Mouse (Mus musculus): ENCODE data around the gene Emp1. TPM values are rescaled to one million over a fixed set of nuclear protein-coding genes. Genes with fewer than 3 reads are reported as not detected.

The Emp1 gene
- polyA plus RNA-seq (2015; fragmentation: Nextera tagmentation; extraction: Ambion mirVana): 11.1 and 12.2 TPM in 2 replicates

GRCm38 (mm10) chr6:135362459-135363159, at the start of gene Emp1:
Gene Emp1, plus strand, starts transcription at chr6:135362545.
- H3K27ac ChIP-seq: peak within 1 kb of the TSS; percentile 40

GRCm38 (mm10) chr6:135313981-135314380, 48.4 kb upstream of the Emp1 start:
- H3K36me3 ChIP-seq: no peaks in the 10 kb centered on the region
- ATAC-seq (ENCODE audit: low FRiP score): no peak

More at GRCm38 (mm10) chr6:135362459-135363159, at the start of gene Emp1:
- Histone ChIP-seq H3K9me3 (no peaks in the 10 kb centered on the region), H3K36me3 (no peaks in the 10 kb centered on the region), H3K4me2 (peak within 1 kb of the TSS; percentile 11; the same call in 1 of the 2 replicates), H3K4me3 (peak within 1 kb of the TSS; percentile 14), H3K9ac (no peak within 1 kb of the TSS), H3K27me3 (no peaks in the 10 kb centered on the region), H3K4me1 (replicated peaks) (peaks cover 25% of the 10 kb centered on the region)
- ATAC-seq (ENCODE audit: low FRiP score): peak; percentile 44; the same call in 1 of the 2 replicates
- WGBS: 39% methylated on average over 13 of the region's 13 CpGs

GRCm38 (mm10) chr6:135316141-135316540, 46.2 kb upstream of the Emp1 start:
- Histone ChIP-seq H3K4me2 (no peak overlapping the region), H3K9me3 (no peaks in the 10 kb centered on the region), H3K9ac (no peak overlapping the region), H3K4me3 (no peak overlapping the region), H3K27ac (no peak overlapping the region), H3K36me3 (no peaks in the 10 kb centered on the region), H3K4me1 (replicated peaks) (no peaks in the 10 kb centered on the region), H3K27me3 (no peaks in the 10 kb centered on the region)
- WGBS: 79% methylated on average over 2 of the region's 2 CpGs
- ATAC-seq (ENCODE audit: low FRiP score): no peak

More at GRCm38 (mm10) chr6:135313981-135314380, 48.4 kb upstream of the Emp1 start:
- Histone ChIP-seq H3K4me2 (no peak overlapping the region), H3K4me3 (no peak overlapping the region), H3K9me3 (no peaks in the 10 kb centered on the region), H3K27ac (no peak overlapping the region), H3K9ac (no peak overlapping the region), H3K4me1 (replicated peaks) (no peaks in the 10 kb centered on the region), H3K27me3 (no peaks in the 10 kb centered on the region)
- 78% methylated on average over 9 of the region's 9 CpGs for WGBS

- Histone ChIP-seq H3K36me3 (no peaks in the 10 kb centered on the region), H3K4me1 (replicated peaks) (peaks cover 11% of the 10 kb centered on the region), H3K9me3 (no peaks in the 10 kb centered on the region), H3K4me3 (no peak overlapping the region), H3K27me3 (no peaks in the 10 kb centered on the region), H3K9ac (no peak overlapping the region), H3K4me2 (no peak overlapping the region), H3K27ac (no peak overlapping the region)
- ATAC-seq (ENCODE audit: low FRiP score): no peak
- WGBS: 81% methylated on average over 5 of the region's 5 CpGs
These were observed 42.9 kb upstream of the Emp1 start for GRCm38 (mm10) chr6:135319431-135319933.

GRCm38 (mm10) chr6:135322749-135323148, 39.6 kb upstream of the Emp1 start:
- H3K27me3 ChIP-seq: no peaks in the 10 kb centered on the region
- WGBS: 58% methylated on average over 7 of the region's 7 CpGs
- ATAC-seq (ENCODE audit: low FRiP score): no peak
- no peaks in the 10 kb centered on the region for H3K36me3 ChIP-seq
- no peak overlapping the region for H3K27ac ChIP-seq
- no peak overlapping the region for H3K4me2 ChIP-seq
- H3K9me3 ChIP-seq: no peaks in the 10 kb centered on the region
- H3K4me1 ChIP-seq (replicated peaks): peaks cover 11% of the 10 kb centered on the region
- H3K4me3 ChIP-seq: no peak overlapping the region
- no peak overlapping the region for H3K9ac ChIP-seq

GRCm38 (mm10) chr6:135323311-135323982, 38.9 kb upstream of the Emp1 start:
- 32% methylated on average over 16 of the region's 16 CpGs for WGBS
- no peaks in the 10 kb centered on the region for H3K27me3 ChIP-seq
- 0 out of 2 replicates have a peak overlapping the region, but pooled peaks have one; percentile 18 for H3K27ac ChIP-seq
- H3K9me3 ChIP-seq: no peaks in the 10 kb centered on the region
- no peak overlapping the region for H3K4me3 ChIP-seq
- no peaks in the 10 kb centered on the region for H3K36me3 ChIP-seq
- ATAC-seq (ENCODE audit: low FRiP score): peak; percentile 57; the same call in 1 of the 2 replicates
- no peak overlapping the region for H3K4me2 ChIP-seq
- H3K9ac ChIP-seq: no peak overlapping the region
- H3K4me1 ChIP-seq (replicated peaks): peaks cover 11% of the 10 kb centered on the region

GRCm38 (mm10) chr6:135324111-135324510, 38.2 kb upstream of the Emp1 start:
- H3K4me2 ChIP-seq: no peak overlapping the region
- H3K27ac ChIP-seq: no peak overlapping the region
- no peaks in the 10 kb centered on the region for H3K36me3 ChIP-seq
- WGBS: 83% methylated on average over 3 of the region's 3 CpGs
- ATAC-seq (ENCODE audit: low FRiP score): no peak
- no peaks in the 10 kb centered on the region for H3K9me3 ChIP-seq
- no peaks in the 10 kb centered on the region for H3K27me3 ChIP-seq
- no peak overlapping the region for H3K4me3 ChIP-seq
- no peak overlapping the region for H3K9ac ChIP-seq
- H3K4me1 ChIP-seq (replicated peaks): peaks cover 11% of the 10 kb centered on the region

- Histone ChIP-seq H3K9me3 (no peaks in the 10 kb centered on the region), H3K4me2 (no peak overlapping the region), H3K36me3 (no peaks in the 10 kb centered on the region), H3K9ac (no peak overlapping the region), H3K4me3 (no peak overlapping the region), H3K4me1 (replicated peaks) (peaks cover 11% of the 10 kb centered on the region), H3K27me3 (no peaks in the 10 kb centered on the region), H3K27ac (no peak overlapping the region)
- 84% methylated on average over 9 of the region's 9 CpGs for WGBS
- ATAC-seq (ENCODE audit: low FRiP score): no peak
These were observed 37.6 kb upstream of the Emp1 start for GRCm38 (mm10) chr6:135324686-135325300.

GRCm38 (mm10) chr6:135326847-135327246, 35.5 kb upstream of the Emp1 start:
- H3K9me3 ChIP-seq: no peaks in the 10 kb centered on the region
- 89% methylated on average over 7 of the region's 7 CpGs for WGBS

GRCm38 (mm10) chr6:135331916-135332315, 30.4 kb upstream of the Emp1 start:
- Histone ChIP-seq H3K4me3 (no peak overlapping the region), H3K27ac (no peak overlapping the region), H3K9ac (no peak overlapping the region), H3K4me1 (replicated peaks) (peaks cover 24% of the 10 kb centered on the region), H3K27me3 (no peaks in the 10 kb centered on the region), H3K36me3 (no peaks in the 10 kb centered on the region), H3K4me2 (no peak overlapping the region), H3K9me3 (no peaks in the 10 kb centered on the region)
- WGBS: 83% methylated on average over 4 of the region's 4 CpGs
- no peak for ATAC-seq (ENCODE audit: low FRiP score)

More at GRCm38 (mm10) chr6:135326847-135327246, 35.5 kb upstream of the Emp1 start:
- Histone ChIP-seq H3K4me1 (replicated peaks) (peaks cover 11% of the 10 kb centered on the region), H3K4me3 (no peak overlapping the region), H3K36me3 (no peaks in the 10 kb centered on the region), H3K4me2 (no peak overlapping the region), H3K9ac (no peak overlapping the region), H3K27me3 (no peaks in the 10 kb centered on the region), H3K27ac (no peak overlapping the region)
- no peak for ATAC-seq (ENCODE audit: low FRiP score)

GRCm38 (mm10) chr6:135332737-135333281, 29.5 kb upstream of the Emp1 start:
- H3K4me1 ChIP-seq (replicated peaks): peaks cover 24% of the 10 kb centered on the region
- no peaks in the 10 kb centered on the region for H3K36me3 ChIP-seq
- ATAC-seq (ENCODE audit: low FRiP score): peak; percentile 75; the same call in 1 of the 2 replicates
- H3K27ac ChIP-seq: peak overlapping the region; percentile 48
- WGBS: 16% methylated on average over 10 of the region's 10 CpGs
- H3K27me3 ChIP-seq: no peaks in the 10 kb centered on the region
- peak overlapping the region; percentile 17; the same call in 1 of the 2 replicates for H3K4me2 ChIP-seq
- H3K9me3 ChIP-seq: no peaks in the 10 kb centered on the region
- no peak overlapping the region for H3K9ac ChIP-seq
- H3K4me3 ChIP-seq: no peak overlapping the region
